Mouse (Mus musculus): ENCODE measurements around the gene Adam8. TPM values are rescaled to one million over a fixed set of nuclear protein-coding genes. Genes with fewer than 3 reads are reported as not detected.

The Adam8 gene
- polyA plus RNA-seq, 1 experiment from 2014 or later: 2.0 TPM

GRCm38 (mm10) chr7:139957437-139957836 is 34.9 kb downstream of the Adam8 start:
- 44% methylated on average over 11 of the region's 11 CpGs for WGBS
- H3K4me1 ChIP-seq (ENCODE audit: insufficient read depth): no peaks in the 10 kb centered on the region
- DNase-seq (peak; percentile 24), ATAC-seq (ENCODE audit: insufficient read depth) (no peak)
- H3K27me3 ChIP-seq (ENCODE audit: insufficient read depth, low read length): no peaks in the 10 kb centered on the region
- no peaks in the 10 kb centered on the region for H3K36me3 ChIP-seq (ENCODE audit: insufficient read depth)
- no peak overlapping the region for H3K27ac ChIP-seq (ENCODE audit: low read depth)
- no peak overlapping the region for H3K9ac ChIP-seq
- no peak overlapping the region for H3K4me2 ChIP-seq
- no peak for TF ChIP-seq CTCF (IDR thresholded peaks at IDR 0.05; ENCODE audit: low read depth)
- H3K4me3 ChIP-seq (ENCODE audit: low read depth, low read length): no peak overlapping the region
- H3K9me3 ChIP-seq (ENCODE audit: low read depth, low read length): no peaks in the 10 kb centered on the region

DNA sequence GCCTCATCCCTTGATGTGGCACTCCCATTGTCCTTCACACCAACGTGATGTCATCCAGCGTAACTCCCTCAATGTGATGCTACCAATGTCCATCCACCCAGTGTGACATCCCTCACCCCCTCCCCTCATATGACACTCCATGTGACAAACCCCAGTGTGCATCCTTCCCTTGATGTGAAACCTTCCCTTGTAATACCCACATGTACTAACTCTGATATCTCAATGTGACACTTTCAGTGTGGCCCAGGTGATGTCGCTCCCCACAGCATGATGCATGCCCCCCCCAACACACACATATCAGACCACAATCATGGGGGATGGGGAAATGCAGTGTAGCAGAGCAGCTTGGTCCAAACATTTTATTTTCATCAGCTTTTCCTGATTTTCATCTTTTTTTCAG is 35.7 kb downstream of the Adam8 start:
- no peak overlapping the region for H3K4me2 ChIP-seq
- 68% methylated on average over 3 of the region's 3 CpGs for WGBS
- H3K27me3 ChIP-seq (ENCODE audit: insufficient read depth, low read length): no peaks in the 10 kb centered on the region
- no peaks in the 10 kb centered on the region for H3K9me3 ChIP-seq (ENCODE audit: low read depth, low read length)
- DNase-seq: no peak
- H3K9ac ChIP-seq: no peak overlapping the region
- no peaks in the 10 kb centered on the region for H3K4me1 ChIP-seq (ENCODE audit: insufficient read depth)
- no peak overlapping the region for H3K4me3 ChIP-seq (ENCODE audit: low read depth, low read length)
- no peaks in the 10 kb centered on the region for H3K36me3 ChIP-seq (ENCODE audit: insufficient read depth)
- no peak for TF ChIP-seq CTCF (IDR thresholded peaks at IDR 0.05; ENCODE audit: low read depth)
- ATAC-seq (ENCODE audit: insufficient read depth): no peak
- no peak overlapping the region for H3K27ac ChIP-seq (ENCODE audit: low read depth)

DNA sequence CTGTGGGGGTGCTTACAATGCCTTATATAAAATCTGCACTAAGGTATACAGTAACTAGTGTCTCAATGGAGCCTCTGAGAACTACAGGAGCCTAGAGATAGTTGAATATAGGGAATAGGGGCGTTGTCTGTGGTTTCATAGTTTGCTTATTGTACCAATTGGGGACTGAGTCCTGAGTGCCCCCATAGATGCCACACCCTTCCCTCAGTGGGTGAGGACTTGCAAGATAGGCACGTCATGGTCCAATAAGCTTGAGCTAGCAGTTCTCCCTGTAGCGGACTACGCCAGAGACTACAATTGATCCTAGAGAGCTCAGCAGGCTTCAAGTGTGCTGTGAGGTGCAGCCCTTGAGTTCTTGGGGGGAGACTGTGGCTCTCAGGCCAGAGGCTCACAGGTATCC is 36.9 kb downstream of the Adam8 start:
- H3K9ac ChIP-seq: no peak overlapping the region
- H3K9me3 ChIP-seq (ENCODE audit: low read depth, low read length): no peaks in the 10 kb centered on the region
- H3K4me3 ChIP-seq (ENCODE audit: low read depth, low read length): no peak overlapping the region
- no peak for TF ChIP-seq CTCF (IDR thresholded peaks at IDR 0.05; ENCODE audit: low read depth)
- ATAC-seq (ENCODE audit: insufficient read depth) (no peak), DNase-seq (no peak)
- no peak overlapping the region for H3K4me2 ChIP-seq
- H3K27ac ChIP-seq (ENCODE audit: low read depth): no peak overlapping the region
- H3K27me3 ChIP-seq (ENCODE audit: insufficient read depth, low read length): no peaks in the 10 kb centered on the region
- WGBS: 81% methylated on average over 4 of the region's 4 CpGs
- H3K36me3 ChIP-seq (ENCODE audit: insufficient read depth): no peaks in the 10 kb centered on the region
- no peaks in the 10 kb centered on the region for H3K4me1 ChIP-seq (ENCODE audit: insufficient read depth)

- no peak for DNase-seq
- no peaks in the 10 kb centered on the region for H3K4me1 ChIP-seq (ENCODE audit: insufficient read depth)
- H3K27ac ChIP-seq (ENCODE audit: low read depth): no peak overlapping the region
- TF ChIP-seq CTCF (IDR thresholded peaks at IDR 0.05; ENCODE audit: low read depth): no peak
- WGBS: 65% methylated on average over 6 of the region's 6 CpGs
- H3K4me3 ChIP-seq (ENCODE audit: low read depth, low read length): no peak overlapping the region
- H3K4me2 ChIP-seq: no peak overlapping the region
- no peaks in the 10 kb centered on the region for H3K36me3 ChIP-seq (ENCODE audit: insufficient read depth)
- H3K9me3 ChIP-seq (ENCODE audit: low read depth, low read length): no peaks in the 10 kb centered on the region
- no peak overlapping the region for H3K9ac ChIP-seq
- no peak for ATAC-seq (ENCODE audit: insufficient read depth)
- H3K27me3 ChIP-seq (ENCODE audit: insufficient read depth, low read length): peaks cover 8% of the 10 kb centered on the region
Measured at GRCm38 (mm10) chr7:139951991-139952633, 40.2 kb downstream of the Adam8 start.

DNA sequence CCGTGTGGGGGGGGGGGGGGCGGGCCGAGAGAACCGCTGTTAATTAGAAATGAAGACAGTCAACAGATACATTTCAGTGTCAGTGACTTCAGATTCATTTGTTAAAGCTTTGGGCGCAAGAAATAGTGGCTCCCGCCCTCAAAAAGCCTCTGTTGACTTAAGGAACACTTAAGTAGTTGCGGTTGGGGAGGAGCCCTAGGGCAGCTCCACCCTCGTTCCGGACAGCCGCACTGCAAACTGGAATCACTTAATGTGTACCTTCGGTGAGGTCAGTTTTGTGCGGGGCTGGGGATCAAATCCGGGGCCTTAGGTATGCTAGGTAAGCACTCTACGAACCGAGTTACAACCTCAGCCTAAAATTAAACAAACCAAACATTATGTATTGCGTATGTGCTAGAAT is 41.3 kb downstream of the Adam8 start:
- no peaks in the 10 kb centered on the region for H3K9me3 ChIP-seq (ENCODE audit: low read depth, low read length)
- 4% methylated on average over 16 of the region's 16 CpGs for WGBS
- no peaks in the 10 kb centered on the region for H3K4me1 ChIP-seq (ENCODE audit: insufficient read depth)
- H3K9ac ChIP-seq: peak overlapping the region; percentile 57
- ATAC-seq (ENCODE audit: insufficient read depth) (peak; percentile 35; the same call in 1 of the 2 replicates), DNase-seq (peak; percentile 72)
- peaks cover 18% of the 10 kb centered on the region for H3K27me3 ChIP-seq (ENCODE audit: insufficient read depth, low read length)
- H3K27ac ChIP-seq (ENCODE audit: low read depth): peak overlapping the region; percentile 32; the same call in 1 of the 2 replicates
- no peak for TF ChIP-seq CTCF (IDR thresholded peaks at IDR 0.05; ENCODE audit: low read depth)
- peak overlapping the region; percentile 44 for H3K4me3 ChIP-seq (ENCODE audit: low read depth, low read length)
- no peaks in the 10 kb centered on the region for H3K36me3 ChIP-seq (ENCODE audit: insufficient read depth)
- H3K4me2 ChIP-seq: peak overlapping the region; percentile 93

- H3K4me1 ChIP-seq (ENCODE audit: insufficient read depth): no peaks in the 10 kb centered on the region
- no peak for TF ChIP-seq CTCF (IDR thresholded peaks at IDR 0.05; ENCODE audit: low read depth)
- no peaks in the 10 kb centered on the region for H3K9me3 ChIP-seq (ENCODE audit: low read depth, low read length)
- H3K27ac ChIP-seq (ENCODE audit: low read depth): peak overlapping the region; percentile 32
- under 1% methylated on average over 33 of the region's 33 CpGs for WGBS
- H3K9ac ChIP-seq: peak overlapping the region; percentile 57
- DNase-seq (peak; percentile 70), ATAC-seq (ENCODE audit: insufficient read depth) (peak; percentile 82)
- peak overlapping the region; percentile 44 for H3K4me3 ChIP-seq (ENCODE audit: low read depth, low read length)
- peaks cover 25% of the 10 kb centered on the region for H3K27me3 ChIP-seq (ENCODE audit: insufficient read depth, low read length)
- H3K4me2 ChIP-seq: peak overlapping the region; percentile 93
- H3K36me3 ChIP-seq (ENCODE audit: insufficient read depth): no peaks in the 10 kb centered on the region
Measured at GRCm38 (mm10) chr7:139950283-139950971, 41.9 kb downstream of the Adam8 start.

GRCm38 (mm10) chr7:139949893-139950282 is 42.5 kb downstream of the Adam8 start:
- Histone ChIP-seq H3K27ac (ENCODE audit: low read depth) (no peak overlapping the region), H3K9ac (peak overlapping the region; percentile 57), H3K36me3 (ENCODE audit: insufficient read depth) (no peaks in the 10 kb centered on the region), H3K4me1 (ENCODE audit: insufficient read depth) (no peaks in the 10 kb centered on the region), H3K4me2 (peak overlapping the region; percentile 93), H3K4me3 (ENCODE audit: low read depth, low read length) (peak overlapping the region; percentile 44), H3K27me3 (ENCODE audit: insufficient read depth, low read length) (peaks cover 30% of the 10 kb centered on the region), H3K9me3 (ENCODE audit: low read depth, low read length) (no peaks in the 10 kb centered on the region)
- ATAC-seq (ENCODE audit: insufficient read depth) (peak; percentile 83), DNase-seq (peak; percentile 86)
- TF ChIP-seq CTCF (IDR thresholded peaks at IDR 0.05; ENCODE audit: low read depth): peak; percentile 74
- 1% methylated on average over 15 of the region's 15 CpGs for WGBS
